Mouse (Mus musculus): ENCODE data around the gene Slc22a18. TPM values are rescaled to one million over a fixed set of nuclear protein-coding genes. Genes with fewer than 3 reads are reported as not detected.

Gene Slc22a18
- total RNA-seq, 2 experiments from 2014 or later: 0.21 to 0.36 TPM

DNA sequence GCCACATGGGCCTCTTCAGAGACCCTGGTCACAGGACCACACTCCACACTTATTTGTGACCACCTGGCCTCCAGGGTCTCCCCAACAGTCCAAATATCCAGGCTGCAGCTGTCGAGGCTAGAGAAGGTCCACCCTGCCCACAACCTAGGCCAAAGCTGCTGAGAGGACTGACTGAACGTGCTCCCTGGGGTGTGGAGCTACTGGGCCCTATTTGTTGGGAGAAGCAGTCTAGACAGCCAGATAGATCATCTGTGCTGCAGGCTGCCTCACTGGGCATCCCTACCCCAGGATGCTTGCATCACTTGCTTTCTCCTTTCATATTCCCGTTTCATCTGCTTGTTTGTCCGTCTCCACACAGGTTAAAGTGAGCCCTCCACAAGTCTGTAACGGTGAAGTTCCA lies 11.0 kb upstream of the Slc22a18 start:
- DNase-seq (ENCODE audit: low spot score in 2 of 2): no peak

GRCm38 (mm10) chr7:143463865-143464415 lies 9.6 kb upstream of the Slc22a18 start:
- DNase-seq (ENCODE audit: low spot score in 2 of 2): peak; percentile 73 to 75

DNA sequence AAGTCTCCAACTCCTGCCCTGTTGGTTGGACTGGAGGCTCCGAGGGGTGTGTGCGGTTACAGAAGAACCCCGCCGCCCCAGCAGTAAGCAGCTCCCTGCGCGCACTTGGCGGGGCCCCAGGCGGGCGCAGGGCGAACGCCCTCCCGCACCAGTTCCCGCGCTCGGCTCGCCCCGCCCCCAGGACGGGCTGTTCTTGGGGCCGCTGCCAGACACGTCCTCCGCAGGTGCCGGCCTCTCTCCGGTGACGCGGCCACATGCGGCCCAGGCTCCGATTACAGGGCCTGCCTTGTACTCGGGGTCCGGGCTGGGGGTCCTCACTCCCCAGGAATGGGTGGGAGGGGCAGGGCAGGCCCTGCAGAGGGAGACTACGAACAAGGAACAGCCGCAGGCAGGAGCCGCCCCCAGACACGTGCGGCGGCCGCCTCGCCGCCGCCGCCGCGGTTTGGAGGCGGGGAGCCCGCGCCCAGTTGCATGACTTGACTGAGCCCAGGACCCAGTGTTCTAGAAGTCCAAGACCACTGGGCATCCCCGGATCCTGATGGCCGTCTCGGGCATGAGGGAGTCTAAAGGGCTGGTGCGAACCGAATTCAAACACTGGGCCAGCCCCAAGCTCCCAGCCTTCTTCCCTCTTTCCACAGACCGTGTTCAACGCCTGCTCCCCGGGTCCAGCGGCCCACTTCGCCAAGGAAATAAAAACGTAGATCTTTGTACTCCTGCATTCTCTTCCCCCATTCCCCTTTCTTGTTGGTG lies 8.6 kb upstream of the Slc22a18 start:
- no peak for DNase-seq (ENCODE audit: low spot score in 2 of 2)

- DNase-seq (ENCODE audit: low spot score in 2 of 2): peak; percentile 76 to 85
Observed at GRCm38 (mm10) chr7:143466099-143466677, 7.3 kb upstream of the Slc22a18 start.

DNA sequence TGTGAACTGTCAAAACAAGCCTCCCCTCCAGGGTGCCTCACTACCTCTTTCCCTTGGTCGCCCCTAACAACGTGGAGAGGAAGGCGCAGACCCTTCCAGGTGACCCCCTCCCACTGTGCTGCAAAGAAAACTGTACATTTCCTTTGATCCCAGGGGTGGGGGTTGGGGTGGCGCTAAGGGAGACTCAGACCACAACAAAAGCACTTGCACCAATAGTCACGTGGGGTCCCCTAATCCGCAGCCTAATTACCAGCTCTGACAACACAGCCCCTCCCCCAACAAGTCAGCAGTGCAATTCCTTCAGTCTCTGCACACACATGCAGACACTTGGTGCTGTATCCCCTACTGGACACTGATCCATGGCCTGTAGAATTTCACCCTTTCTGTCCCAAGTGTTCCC lies 5.8 kb upstream of the Slc22a18 start:
- DNase-seq (ENCODE audit: low spot score in 2 of 2): no peak

- DNase-seq (ENCODE audit: low spot score in 2 of 2): peak; percentile 58 to 64
Observed at GRCm38 (mm10) chr7:143469946-143470345, 3.6 kb upstream of the Slc22a18 start.

DNA sequence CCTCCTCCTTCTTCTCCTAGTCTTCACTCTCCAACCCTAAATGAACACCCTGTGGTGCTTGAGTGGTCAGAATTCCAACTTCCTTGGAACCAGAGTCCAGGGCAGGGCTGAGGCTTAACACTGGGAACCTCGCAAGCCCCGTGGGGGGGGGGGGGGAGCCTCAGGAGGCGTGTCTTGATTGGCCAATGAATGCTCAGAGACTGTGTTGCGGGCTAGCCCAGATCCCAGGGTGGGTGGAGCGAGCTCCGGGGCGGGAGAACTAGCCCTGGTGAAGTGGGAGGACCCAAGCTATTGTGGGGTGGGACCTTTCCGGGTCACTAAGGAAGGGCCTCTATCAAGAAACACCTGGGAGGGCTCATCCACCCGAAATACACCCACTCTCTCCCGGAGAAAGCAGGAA lies 1.3 kb downstream of the Slc22a18 start:
- no peak for DNase-seq (ENCODE audit: low spot score in 2 of 2)

GRCm38 (mm10) chr7:143475876-143476275 lies 2.3 kb downstream of the Slc22a18 start:
- no peak for DNase-seq (ENCODE audit: low spot score in 2 of 2)

- no peak for DNase-seq (ENCODE audit: low spot score in 2 of 2)
Observed at GRCm38 (mm10) chr7:143476702-143477335, 3.3 kb downstream of the Slc22a18 start.

DNA sequence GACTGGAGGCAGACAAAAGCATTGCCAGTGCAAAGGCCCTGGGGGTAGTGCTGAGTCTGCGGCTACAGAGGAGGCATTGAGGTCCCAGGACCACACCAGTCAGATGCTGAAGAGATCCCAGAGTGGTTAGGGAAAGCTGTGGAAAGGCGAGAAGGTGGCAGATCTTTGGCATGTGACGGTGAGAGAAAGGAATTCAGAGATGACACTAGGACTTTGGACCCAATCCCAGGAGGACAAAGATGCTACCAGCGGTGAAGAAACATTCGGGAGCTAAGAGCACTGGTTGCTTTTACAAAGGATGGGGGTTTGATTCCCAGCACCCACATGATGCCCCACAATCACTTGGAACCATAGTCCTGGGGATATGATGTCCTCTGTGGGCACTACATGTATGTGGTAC lies 4.3 kb downstream of the Slc22a18 start:
- no peak for DNase-seq (ENCODE audit: low spot score in 2 of 2)

- peak; percentile 41 to 42 for DNase-seq (ENCODE audit: low spot score in 2 of 2)
Observed at GRCm38 (mm10) chr7:143480498-143480897, 7.0 kb downstream of the Slc22a18 start.

DNA sequence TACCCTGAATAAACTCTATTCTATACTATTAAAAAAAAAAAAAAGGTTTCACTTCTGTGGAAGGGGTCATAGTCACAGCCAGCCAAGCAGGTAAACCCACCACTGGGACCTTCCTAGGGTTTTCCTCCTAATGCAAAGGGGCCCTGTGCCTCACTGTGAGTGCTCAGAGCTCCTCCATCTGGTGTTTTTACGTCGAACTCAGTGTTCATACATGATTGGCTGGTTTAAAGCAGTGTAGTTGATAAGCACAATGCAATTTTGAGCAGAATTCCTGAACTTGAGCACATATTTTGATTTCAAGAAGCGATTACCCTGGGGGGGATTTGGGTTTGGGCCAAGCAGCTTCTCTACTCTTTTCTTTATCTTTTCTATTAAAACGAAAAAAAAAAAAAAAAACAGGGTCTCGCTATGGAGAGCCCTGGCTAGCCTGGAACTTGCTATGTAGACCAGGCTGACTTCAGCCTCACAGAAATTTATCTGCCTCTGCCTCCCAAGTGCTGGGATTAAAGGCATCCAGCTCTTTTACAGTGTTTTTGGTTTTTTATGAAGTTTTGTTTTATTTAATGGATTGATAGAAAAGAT lies 8.4 kb downstream of the Slc22a18 start:
- DNase-seq (ENCODE audit: low spot score in 2 of 2): no peak

DNA sequence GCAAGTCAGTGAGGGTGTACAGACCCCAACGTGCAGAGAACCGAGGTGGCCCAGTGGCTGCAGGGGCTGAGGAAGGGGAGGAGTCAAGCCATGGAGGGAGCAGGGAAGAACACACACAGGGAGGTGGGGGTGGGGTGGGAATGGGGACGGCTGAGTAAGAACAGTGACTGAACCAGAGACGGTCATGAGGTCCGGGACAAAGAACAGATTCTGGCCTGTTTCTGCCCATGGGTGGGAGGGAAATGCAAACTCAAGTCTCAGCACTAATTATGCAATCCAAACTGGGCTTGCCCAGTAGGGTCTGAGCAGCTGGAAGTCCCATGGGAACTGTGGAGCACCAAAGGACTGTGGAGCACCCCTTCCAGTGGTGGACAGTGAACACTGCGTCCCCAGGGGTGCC lies 9.0 kb downstream of the Slc22a18 start:
- DNase-seq (ENCODE audit: low spot score in 2 of 2): no peak

- no peak for DNase-seq (ENCODE audit: low spot score in 2 of 2)
Observed at GRCm38 (mm10) chr7:143489735-143490134, 16.2 kb downstream of the Slc22a18 start.

- DNase-seq (ENCODE audit: low spot score in 2 of 2): no peak
Observed at GRCm38 (mm10) chr7:143493616-143494126, 20.1 kb downstream of the Slc22a18 start.

DNA sequence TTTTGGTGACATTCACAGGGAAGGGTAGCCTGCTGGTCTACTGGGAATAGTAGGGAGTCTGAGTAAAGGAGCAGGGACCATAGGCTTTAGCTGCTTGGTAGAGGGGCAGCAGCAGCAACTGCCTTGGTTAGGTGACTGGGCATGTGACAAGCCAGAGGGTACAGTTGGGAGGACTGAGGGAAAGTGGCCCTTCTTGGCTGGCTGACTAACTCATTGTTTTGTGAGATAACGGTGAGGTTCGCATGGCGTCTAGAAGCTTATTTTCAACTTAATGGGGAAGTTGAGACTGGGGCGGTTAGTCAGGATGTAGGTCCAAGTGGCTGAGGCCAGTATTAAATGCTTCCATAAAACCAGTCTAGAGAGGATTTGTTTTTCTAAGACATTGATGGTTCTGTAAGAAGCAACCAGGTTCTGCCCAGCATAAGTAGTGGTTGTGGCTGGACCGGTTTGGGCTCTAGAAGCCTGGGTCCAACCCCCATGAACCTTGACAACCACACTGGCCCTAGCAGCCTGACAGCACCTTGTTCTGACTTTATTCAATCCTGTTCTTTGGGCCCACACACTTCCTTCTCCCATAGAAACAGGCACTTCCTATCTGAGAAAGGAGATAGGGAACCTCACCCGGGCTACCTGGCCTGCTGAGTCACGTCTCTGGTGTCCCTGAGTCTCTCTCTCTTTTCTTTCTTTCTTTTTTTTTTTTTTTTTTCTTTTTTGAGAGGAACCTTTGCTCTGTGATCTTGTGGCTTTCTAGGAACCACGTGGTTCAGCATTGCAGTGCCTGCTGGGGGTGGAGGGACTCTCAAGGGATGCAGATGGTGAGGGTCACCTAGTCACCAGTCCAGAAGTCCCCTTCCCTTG lies 21.8 kb downstream of the Slc22a18 start:
- DNase-seq (ENCODE audit: low spot score in 2 of 2): no peak

GRCm38 (mm10) chr7:143498584-143498983 lies 25.0 kb downstream of the Slc22a18 start:
- DNase-seq (ENCODE audit: low spot score in 2 of 2): no peak

GRCm38 (mm10) chr7:143500912-143501311 lies 27.4 kb downstream of the Slc22a18 start:
- DNase-seq (ENCODE audit: low spot score in 2 of 2): no peak

- DNase-seq (ENCODE audit: low spot score in 2 of 2): peak in 1 of 2 experiments; percentile 10
Observed at GRCm38 (mm10) chr7:143501643-143502417, 28.3 kb downstream of the Slc22a18 start.
